Mouse (Mus musculus): Measurements from ENCODE around the gene Srp68.

DNA sequence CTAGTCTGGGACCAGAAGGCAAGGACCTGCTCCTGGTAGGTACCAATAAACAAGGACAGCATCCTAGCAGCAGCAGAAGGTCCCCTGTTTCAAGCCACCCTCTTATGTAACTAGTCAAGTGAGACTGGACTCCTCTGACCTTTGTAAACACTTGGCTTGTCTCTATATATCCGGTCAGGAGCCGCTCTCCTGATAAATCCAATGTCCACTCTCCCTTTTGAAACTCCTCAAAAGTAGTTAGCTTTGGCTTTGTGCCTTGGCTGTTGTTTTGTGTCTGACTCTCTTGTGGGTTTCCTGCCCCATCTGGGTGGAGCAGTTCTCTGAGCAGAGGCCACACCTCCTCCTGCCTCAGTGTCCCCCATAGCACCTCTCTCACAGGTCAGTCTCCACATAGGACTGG is 55.8 kb downstream of the Srp68 start:
- TF ChIP-seq CTCF (IDR thresholded peaks at IDR 0.05; ENCODE audit: low read depth, low read length) (no peak), POLR2A (IDR thresholded peaks at IDR 0.05; ENCODE audit: extremely low read depth, insufficient read depth, low read length) (no peak)
